Mouse (Mus musculus): ENCODE results near the gene Prpf6.

Gene Prpf6

GRCm38 (mm10) chr2:181645666-181646065, 54.0 kb downstream of the Prpf6 start:
- in situ Hi-C loops (cut with MboI; ENCODE audit: unreplicated experiment in 2 of 2), result no loop called here

- in situ Hi-C loops (cut with MboI; ENCODE audit: unreplicated experiment in 2 of 2), result no loop called here
These were observed 55.2 kb downstream of the Prpf6 start for GRCm38 (mm10) chr2:181646626-181647472.

GRCm38 (mm10) chr2:181648926-181649325, 57.3 kb downstream of the Prpf6 start:
- in situ Hi-C loops (cut with MboI; ENCODE audit: unreplicated experiment in 2 of 2), result no loop called here

- in situ Hi-C loops (cut with MboI; ENCODE audit: unreplicated experiment in 2 of 2), result no loop called here
These were observed 61.4 kb downstream of the Prpf6 start for GRCm38 (mm10) chr2:181653065-181653464.

GRCm38 (mm10) chr2:181653523-181653922, 61.9 kb downstream of the Prpf6 start:
- in situ Hi-C loops (cut with MboI; ENCODE audit: unreplicated experiment in 2 of 2), result no loop called here

- in situ Hi-C loops (cut with MboI; ENCODE audit: unreplicated experiment in 2 of 2), result no loop called here
These were observed 65.1 kb downstream of the Prpf6 start, which contains the start of gene Gm29797 for GRCm38 (mm10) chr2:181656734-181657133. Gene Gm29797, plus strand, starts transcription at chr2:181657034.

- in situ Hi-C loops (cut with MboI; ENCODE audit: unreplicated experiment in 2 of 2), result no loop called here
These were observed 65.8 kb downstream of the Prpf6 start for GRCm38 (mm10) chr2:181657441-181657840.

- in situ Hi-C loops (cut with MboI; ENCODE audit: unreplicated experiment in 2 of 2), result no loop called here
These were observed 66.9 kb downstream of the Prpf6 start for GRCm38 (mm10) chr2:181658528-181658927.

- in situ Hi-C loops (cut with MboI; ENCODE audit: unreplicated experiment in 2 of 2), result no loop called here
These were observed 67.4 kb downstream of the Prpf6 start for GRCm38 (mm10) chr2:181658930-181659555.

GRCm38 (mm10) chr2:181659609-181660055, 68.0 kb downstream of the Prpf6 start:
- in situ Hi-C loops (cut with MboI; ENCODE audit: unreplicated experiment in 2 of 2), result no loop called here

- in situ Hi-C loops (cut with MboI; ENCODE audit: unreplicated experiment in 2 of 2), result no loop called here
These were observed 71.1 kb downstream of the Prpf6 start for GRCm38 (mm10) chr2:181662620-181663297.

- in situ Hi-C loops (cut with MboI; ENCODE audit: unreplicated experiment in 2 of 2), result no loop called here
These were observed 71.6 kb downstream of the Prpf6 start for GRCm38 (mm10) chr2:181663298-181663630.

GRCm38 (mm10) chr2:181670285-181670912, 78.7 kb downstream of the Prpf6 start:
- in situ Hi-C loops (cut with MboI; ENCODE audit: unreplicated experiment in 2 of 2), result loop anchor here in 1 of 2 experiments (10.0 kb wide), 1 partner anchor 276 kb away; no protein-coding TSS in a partner anchor

GRCm38 (mm10) chr2:181670913-181671311, 79.2 kb downstream of the Prpf6 start:
- in situ Hi-C loops (cut with MboI; ENCODE audit: unreplicated experiment in 2 of 2), result loop anchor here in 1 of 2 experiments (10.0 kb wide), 1 partner anchor 276 kb away; no protein-coding TSS in a partner anchor

- in situ Hi-C loops (cut with MboI; ENCODE audit: unreplicated experiment in 2 of 2), result loop anchor here in 1 of 2 experiments (10.0 kb wide), 1 partner anchor 277 kb away; no protein-coding TSS in a partner anchor
These were observed 79.7 kb downstream of the Prpf6 start, which contains the start of gene Sox18 for GRCm38 (mm10) chr2:181671326-181671725. Gene Sox18, minus strand, starts transcription at chr2:181671640.

- in situ Hi-C loops (cut with MboI; ENCODE audit: unreplicated experiment in 2 of 2), result loop anchor here in 1 of 2 experiments (10.0 kb wide), 1 partner anchor 277 kb away; no protein-coding TSS in a partner anchor
These were observed 80.3 kb downstream of the Prpf6 start for GRCm38 (mm10) chr2:181671984-181672383.

GRCm38 (mm10) chr2:181673501-181673900, 81.8 kb downstream of the Prpf6 start:
- in situ Hi-C loops (cut with MboI; ENCODE audit: unreplicated experiment in 2 of 2), result loop anchor here in 1 of 2 experiments (10.0 kb wide), 1 partner anchor 279 kb away; no protein-coding TSS in a partner anchor

GRCm38 (mm10) chr2:181674934-181675333, 83.3 kb downstream of the Prpf6 start:
- in situ Hi-C loops (cut with MboI; ENCODE audit: unreplicated experiment in 2 of 2), result loop anchor here (5.0 to 10.0 kb wide), 3 partner anchors 33 to 283 kb away; no protein-coding TSS in a partner anchor

- in situ Hi-C loops (cut with MboI; ENCODE audit: unreplicated experiment in 2 of 2), result loop anchor here (5.0 to 10.0 kb wide), 3 partner anchors 33 to 283 kb away; no protein-coding TSS in a partner anchor
These were observed 83.8 kb downstream of the Prpf6 start for GRCm38 (mm10) chr2:181675454-181675853.

GRCm38 (mm10) chr2:181676424-181676823, 84.8 kb downstream of the Prpf6 start:
- in situ Hi-C loops (cut with MboI; ENCODE audit: unreplicated experiment in 2 of 2), result loop anchor here (5.0 to 10.0 kb wide), 3 partner anchors 34 to 284 kb away; no protein-coding TSS in a partner anchor

All from v-Abl transformed pro-B cells (cell line).